In the genomic region with DNA sequence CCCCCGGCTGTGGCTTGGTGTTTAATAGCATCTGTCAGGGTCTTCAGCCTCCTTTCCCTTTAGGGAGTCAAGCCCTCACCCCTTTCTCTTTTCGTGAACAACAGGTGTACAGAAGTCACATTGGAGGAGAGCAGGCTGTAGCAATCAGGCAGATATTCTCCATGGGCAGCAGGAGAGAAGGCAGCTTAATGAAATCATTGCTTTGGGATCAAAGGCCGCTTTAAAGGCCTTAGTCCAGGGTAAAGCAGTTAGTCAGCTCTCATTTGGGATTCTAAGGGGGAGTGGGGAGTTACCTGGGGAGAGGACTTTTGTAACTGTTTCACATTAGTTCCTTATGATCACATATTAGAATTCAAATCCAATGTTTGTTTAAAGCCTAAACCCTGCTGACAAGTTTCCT, we compare ENCODE assay signal across 17 mouse cellular contexts.
"Had no signal": no experiment of that assay in that cellular context is flagged by ENCODE, and none has a peak within 500 bp of the region (broad histone marks: within the 10 kb centered on the region; RNA-seq: fewer than 3 reads in every experiment).

No protein-coding gene starts in this region.

- H3K4me2 ChIP-seq: lung, embryonic 15.5 days; midbrain, embryonic 11.5 days; midbrain, embryonic 13.5 days; midbrain, embryonic 15.5 days; neural tube, embryonic 12.5 days; stomach, embryonic 15.5 days had no signal

- H3K4me3 ChIP-seq: lung, embryonic 15.5 days; megakaryocyte, embryonic 14.5 days; midbrain, embryonic 13.5 days; midbrain, embryonic 15.5 days; neural tube, embryonic 12.5 days; stomach, embryonic 15.5 days had no signal

- H3K27me3 ChIP-seq: lung, embryonic 15.5 days; megakaryocyte, embryonic 14.5 days; midbrain, embryonic 13.5 days; midbrain, embryonic 15.5 days; neural tube, embryonic 12.5 days; stomach, embryonic 15.5 days had no signal

- ATAC-seq: lung, postnatal 0 days; midbrain, embryonic 13.5 days; midbrain, embryonic 15.5 days had no signal

- H3K9me3 ChIP-seq: lung, embryonic 15.5 days; stomach, embryonic 15.5 days had no signal

- H3K27ac ChIP-seq: lung, embryonic 15.5 days; macrophage; midbrain, embryonic 13.5 days; midbrain, embryonic 15.5 days; neural tube, embryonic 12.5 days; stomach, embryonic 15.5 days; stomach, postnatal 0 days had no signal

- DNase-seq: lung, adult 2 months; lung, postnatal 14 days; lung, postnatal 36 days; right cerebral cortex, postnatal 14 days; thymus, adult 2 months; thymus, postnatal 25 days; thymus, postnatal 4 days had no signal

- H3K9ac ChIP-seq: lung, embryonic 15.5 days; midbrain, embryonic 13.5 days; midbrain, embryonic 15.5 days; neural tube, embryonic 12.5 days; stomach, embryonic 15.5 days had no signal

- H3K36me3 ChIP-seq: lung, embryonic 15.5 days; midbrain, embryonic 13.5 days; midbrain, embryonic 15.5 days; neural tube, embryonic 12.5 days; stomach, embryonic 15.5 days had no signal

- H3K4me1 ChIP-seq: lung, embryonic 15.5 days; megakaryocyte, embryonic 14.5 days; midbrain, embryonic 13.5 days; midbrain, embryonic 15.5 days; neural tube, embryonic 12.5 days; stomach, embryonic 15.5 days had no signal
